Mouse (Mus musculus) liver, postnatal 0 days (tissue): ENCODE results near the gene Gvin1. TPM values are rescaled to one million over a fixed set of nuclear protein-coding genes. Genes with fewer than 3 reads are reported as not detected.
"Not testable (repeated sequence)": the region's sequence is repeated elsewhere in the genome, so short reads cannot be mapped to it uniquely, and the experiment has no call there.

Experiments used
- ATAC-seq: fragments of 200-750 bp; cut with Nextera tagmentation; 2 replicates; pipeline ENCODE4 v1.8.0; 2017; ENCODE audit warnings: mild to moderate bottlenecking, moderate library complexity
- DNase-seq: peaks from one replicate; pipeline ENCODE4 v3.0.0-alpha.2; 2016
- H3K27ac ChIP-seq: fragments of 300-500 bp; sonication (generic); 2 replicates; pipeline ENCODE4 v1.5.1; 2014; ENCODE audit warnings: antibody characterized with exemption, moderate library complexity, mild to moderate bottlenecking, low read depth
- H3K27me3 ChIP-seq: fragments of 300-500 bp; sonication (generic); 2 replicates; pipeline ENCODE4 v1.6.1; 2014; ENCODE audit warnings: low read length, control low read depth, mixed read lengths; ENCODE audit not compliant: insufficient read depth
- H3K36me3 ChIP-seq: fragments of 300-500 bp; sonication (generic); replicated peaks from 2 replicates; pipeline ENCODE4 v1.6.1; 2014; ENCODE audit warnings: mild to moderate bottlenecking, control low read depth, low read length, moderate library complexity, mixed read lengths; ENCODE audit not compliant: insufficient read depth
- H3K4me1 ChIP-seq: fragments of 300-500 bp; sonication (generic); 2 replicates; pipeline ENCODE4 v1.6.1; 2014; ENCODE audit warnings: antibody characterized with exemption, mild to moderate bottlenecking, control low read depth; ENCODE audit not compliant: insufficient read depth
- H3K4me2 ChIP-seq: fragments of 300-500 bp; sonication (generic); 2 replicates; pipeline ENCODE4 v1.6.1; 2014; ENCODE audit warnings: low read depth, mild to moderate bottlenecking, low read length, moderate library complexity, mixed read lengths
- H3K4me3 ChIP-seq: fragments of 300-500 bp; sonication (generic); 2 replicates; pipeline ENCODE4 v1.5.1; 2014; ENCODE audit warnings: low read depth, low read length
- H3K9ac ChIP-seq: fragments of 300-500 bp; sonication (generic); replicated peaks from 2 replicates; pipeline ENCODE4 v1.6.1; 2014; ENCODE audit warnings: mild to moderate bottlenecking, moderate library complexity
- H3K9me3 ChIP-seq: fragments of 300-500 bp; sonication (generic); 2 replicates; pipeline ENCODE4 v1.6.1; 2016; ENCODE audit warnings: mild to moderate bottlenecking, control low read depth, low read length, mixed read lengths
- CTCF ChIP-seq: sonication (generic); IDR thresholded peaks from 2 replicates; pipeline ENCODE4 v1.5.1; 2016; ENCODE audit warnings: antibody characterized with exemption, low read depth
- EP300 ChIP-seq: IDR thresholded peaks from 2 replicates; pipeline ENCODE4 v1.6.1; 2016; ENCODE audit warnings: antibody characterized with exemption, low read depth, mild to moderate bottlenecking
- WGBS: fragments of 180-500 bp; shearing (Covaris S2); extraction: QIAGEN DNeasy Blood & Tissue Kit; methylation state at CpG from one replicate; pipeline ENCODE4 v1.1.7; 2014; ENCODE audit not compliant: insufficient replicate concordance; 5-methylcytosine and 5-hydroxymethylcytosine counted together
- polyA plus RNA-seq: library from polyadenylated mRNA; unstranded; fragments of >200 nt; fragmentation: Nextera tagmentation; extraction: Ambion mirVana; gene quantifications from 2 replicates; pipeline ENCODE4 v1.2.1, GENCODE M21; 2015

Gene Gvin1
- polyA plus RNA-seq = 0.70 and 0.97 TPM in 2 replicates

GRCm38 (mm10) chr7:106215177-106215576, at the start of gene Gvin1:
Gvin1 (minus strand) TSS chr7:106215326.
- not testable (repeated sequence) for H3K9me3 ChIP-seq, H3K27me3 ChIP-seq, DNase-seq, H3K4me2 ChIP-seq, H3K36me3 ChIP-seq, H3K9ac ChIP-seq, H3K4me3 ChIP-seq, H3K27ac ChIP-seq, H3K4me1 ChIP-seq
- 6% methylated on average over 1 of the region's 1 CpGs for WGBS
- peak; percentile 79 for ATAC-seq

GRCm38 (mm10) chr7:106251844-106252517, 36.9 kb upstream of the Gvin1 start:
- WGBS = 68% methylated on average over 2 of the region's 2 CpGs
- Histone ChIP-seq H3K9ac (no peak overlapping the region), H3K36me3 (no peaks in the 10 kb centered on the region), H3K4me3 (no peak overlapping the region), H3K27me3 (no peaks in the 10 kb centered on the region), H3K4me1 (no peaks in the 10 kb centered on the region), H3K4me2 (no peak overlapping the region), H3K27ac (no peak overlapping the region), H3K9me3 (peaks cover 5% of the 10 kb centered on the region; the same call in 1 of the 2 replicates)
- no peak for TF ChIP-seq CTCF
- no peak for TF ChIP-seq EP300
- DNase-seq = no peak
- no peak for ATAC-seq

GRCm38 (mm10) chr7:106248922-106249321, 33.8 kb upstream of the Gvin1 start:
- no peaks in the 10 kb centered on the region for H3K4me1 ChIP-seq
- no peak overlapping the region for H3K4me3 ChIP-seq
- H3K4me2 ChIP-seq = no peak overlapping the region
- ATAC-seq (no peak), DNase-seq (no peak)
- no peak for TF ChIP-seq CTCF
- TF ChIP-seq EP300 = no peak
- H3K9ac ChIP-seq = no peak overlapping the region
- no peaks in the 10 kb centered on the region for H3K36me3 ChIP-seq
- 69% methylated on average over 2 of the region's 2 CpGs for WGBS
- no peaks in the 10 kb centered on the region for H3K27me3 ChIP-seq
- peaks cover 5% of the 10 kb centered on the region; the same call in 1 of the 2 replicates for H3K9me3 ChIP-seq
- H3K27ac ChIP-seq = no peak overlapping the region

- no peaks in the 10 kb centered on the region for H3K36me3 ChIP-seq
- DNase-seq = no peak
Measured at GRCm38 (mm10) chr7:106248245-106248644, 33.1 kb upstream of the Gvin1 start.

GRCm38 (mm10) chr7:106245601-106246000, 30.5 kb upstream of the Gvin1 start:
- H3K36me3 ChIP-seq = no peaks in the 10 kb centered on the region
- H3K9ac ChIP-seq = no peak overlapping the region
- TF ChIP-seq CTCF (no peak), EP300 (no peak)
- H3K4me3 ChIP-seq = no peak overlapping the region
- H3K9me3 ChIP-seq = 0 out of 2 replicates have a peak, but pooled peaks cover 3% of the 10 kb centered on the region
- 71% methylated on average over 6 of the region's 6 CpGs for WGBS
- H3K4me1 ChIP-seq = no peaks in the 10 kb centered on the region
- H3K27me3 ChIP-seq = no peaks in the 10 kb centered on the region
- H3K27ac ChIP-seq = no peak overlapping the region
- ATAC-seq = no peak
- no peak overlapping the region for H3K4me2 ChIP-seq
- DNase-seq = no peak

More at GRCm38 (mm10) chr7:106248245-106248644, 33.1 kb upstream of the Gvin1 start:
- no peaks in the 10 kb centered on the region for H3K4me1 ChIP-seq
- 71% methylated on average over 2 of the region's 2 CpGs for WGBS
- H3K4me2 ChIP-seq = no peak overlapping the region
- H3K27me3 ChIP-seq = no peaks in the 10 kb centered on the region
- peaks cover 5% of the 10 kb centered on the region; the same call in 1 of the 2 replicates for H3K9me3 ChIP-seq
- TF ChIP-seq EP300 = no peak
- no peak for TF ChIP-seq CTCF
- no peak overlapping the region for H3K27ac ChIP-seq
- no peak overlapping the region for H3K4me3 ChIP-seq
- ATAC-seq = no peak
- no peak overlapping the region for H3K9ac ChIP-seq

GRCm38 (mm10) chr7:106240484-106241275, 25.6 kb upstream of the Gvin1 start:
- H3K9ac ChIP-seq, ATAC-seq: not testable (repeated sequence)
- 80% methylated on average over 12 of the region's 12 CpGs for WGBS

More at GRCm38 (mm10) chr7:106240484-106241275, 25.6 kb upstream of the Gvin1 start:
- not testable (repeated sequence) for H3K4me3 ChIP-seq, H3K4me2 ChIP-seq, H3K4me1 ChIP-seq, DNase-seq, H3K27ac ChIP-seq, H3K36me3 ChIP-seq, H3K27me3 ChIP-seq, H3K9me3 ChIP-seq
